Mouse (Mus musculus): ENCODE results near the gene Rhpn2. TPM values are rescaled to one million over a fixed set of nuclear protein-coding genes. Genes with fewer than 3 reads are reported as not detected.
"Not testable (repeated sequence)": the region's sequence is repeated elsewhere in the genome, so short reads cannot be mapped to it uniquely, and the experiment has no call there.

Rhpn2 gene
- polyA plus RNA-seq, 1 experiment from 2014 or later, result 24.1 TPM

GRCm38 (mm10) chr7:35317729-35318609 lies 16.0 kb upstream of the Rhpn2 start, which contains the start of gene Gpatch1:
Gene Gpatch1 (minus strand): TSS chr7:35318440.
- Histone ChIP-seq H3K27me3 (ENCODE audit: control insufficient read depth, insufficient read depth, low read length) (no peaks in the 10 kb centered on the region), H3K36me3 (ENCODE audit: control insufficient read depth, insufficient read depth, low read length) (no peaks in the 10 kb centered on the region), H3K4me2 (replicated peaks; ENCODE audit: low read depth, low read length) (peak within 1 kb of the TSS; percentile 73), H3K4me1 (ENCODE audit: control insufficient read depth, insufficient read depth, low read length) (0 out of 2 replicates have a peak, but pooled peaks cover 10% of the 10 kb centered on the region), H3K27ac (ENCODE audit: low read length) (no peak within 1 kb of the TSS), H3K9me3 (ENCODE audit: control insufficient read depth, low read depth, low read length) (no peaks in the 10 kb centered on the region), H3K9ac (replicated peaks; ENCODE audit: low read depth, low read length) (peak within 1 kb of the TSS; percentile 80), H3K4me3 (ENCODE audit: low read depth, low read length) (peak within 1 kb of the TSS; percentile 89)
- 2% methylated on average over 39 of the region's 39 CpGs for WGBS
- peak; percentile 53; the same call in 1 of the 2 replicates for ATAC-seq (ENCODE audit: insufficient number of reproducible peaks, insufficient read depth, low FRiP score, low read depth)

GRCm38 (mm10) chr7:35319221-35319620 lies 14.7 kb upstream of the Rhpn2 start:
- not testable (repeated sequence) for ATAC-seq (ENCODE audit: insufficient number of reproducible peaks, insufficient read depth, low FRiP score, low read depth); H3K4me2 ChIP-seq (replicated peaks; ENCODE audit: low read depth, low read length); H3K27me3 ChIP-seq (ENCODE audit: control insufficient read depth, insufficient read depth, low read length); H3K27ac ChIP-seq (ENCODE audit: low read length); H3K9me3 ChIP-seq (ENCODE audit: control insufficient read depth, low read depth, low read length); H3K36me3 ChIP-seq (ENCODE audit: control insufficient read depth, insufficient read depth, low read length); H3K9ac ChIP-seq (replicated peaks; ENCODE audit: low read depth, low read length); H3K4me3 ChIP-seq (ENCODE audit: low read depth, low read length); H3K4me1 ChIP-seq (ENCODE audit: control insufficient read depth, insufficient read depth, low read length)
- 69% methylated on average over 3 of the region's 3 CpGs for WGBS

GRCm38 (mm10) chr7:35319755-35320154 lies 14.2 kb upstream of the Rhpn2 start:
- Histone ChIP-seq H3K27ac (ENCODE audit: low read length) (no peak overlapping the region), H3K36me3 (ENCODE audit: control insufficient read depth, insufficient read depth, low read length) (no peaks in the 10 kb centered on the region), H3K9me3 (ENCODE audit: control insufficient read depth, low read depth, low read length) (no peaks in the 10 kb centered on the region), H3K4me3 (ENCODE audit: low read depth, low read length) (no peak overlapping the region), H3K4me1 (ENCODE audit: control insufficient read depth, insufficient read depth, low read length) (0 out of 2 replicates have a peak, but pooled peaks cover 10% of the 10 kb centered on the region), H3K27me3 (ENCODE audit: control insufficient read depth, insufficient read depth, low read length) (no peaks in the 10 kb centered on the region), H3K9ac (replicated peaks; ENCODE audit: low read depth, low read length) (no peak overlapping the region), H3K4me2 (replicated peaks; ENCODE audit: low read depth, low read length) (no peak overlapping the region)
- ATAC-seq (ENCODE audit: insufficient number of reproducible peaks, insufficient read depth, low FRiP score, low read depth), result no peak
- 84% methylated on average over 4 of the region's 4 CpGs for WGBS

DNA sequence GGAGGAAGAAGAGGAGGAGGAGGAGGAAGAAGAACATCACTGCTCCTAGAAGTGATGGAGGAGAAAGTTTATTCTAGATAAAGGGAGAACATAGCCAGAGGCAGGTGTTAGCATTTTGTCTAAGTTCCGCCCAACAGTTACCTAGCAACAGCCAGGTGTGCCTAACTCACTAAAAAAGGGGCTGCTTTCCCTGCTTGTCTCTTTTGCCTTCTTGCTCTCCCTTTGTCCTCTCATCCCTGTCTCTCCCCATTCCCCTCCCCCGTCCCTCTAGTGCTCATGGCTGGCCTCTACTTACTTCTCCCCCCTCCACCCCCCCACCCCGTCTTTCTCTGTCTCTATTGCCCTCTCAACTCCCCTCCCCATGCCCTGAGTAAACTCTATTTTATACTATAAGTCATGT lies 11.8 kb upstream of the Rhpn2 start:
- Histone ChIP-seq H3K9ac (replicated peaks; ENCODE audit: low read depth, low read length) (no peak overlapping the region), H3K27me3 (ENCODE audit: control insufficient read depth, insufficient read depth, low read length) (no peaks in the 10 kb centered on the region), H3K4me2 (replicated peaks; ENCODE audit: low read depth, low read length) (no peak overlapping the region), H3K4me3 (ENCODE audit: low read depth, low read length) (no peak overlapping the region), H3K4me1 (ENCODE audit: control insufficient read depth, insufficient read depth, low read length) (0 out of 2 replicates have a peak, but pooled peaks cover 9% of the 10 kb centered on the region), H3K9me3 (ENCODE audit: control insufficient read depth, low read depth, low read length) (no peaks in the 10 kb centered on the region), H3K36me3 (ENCODE audit: control insufficient read depth, insufficient read depth, low read length) (no peaks in the 10 kb centered on the region), H3K27ac (ENCODE audit: low read length) (no peak overlapping the region)
- no peak for ATAC-seq (ENCODE audit: insufficient number of reproducible peaks, insufficient read depth, low FRiP score, low read depth)
- WGBS, result 27% methylated on average over 3 of the region's 3 CpGs

DNA sequence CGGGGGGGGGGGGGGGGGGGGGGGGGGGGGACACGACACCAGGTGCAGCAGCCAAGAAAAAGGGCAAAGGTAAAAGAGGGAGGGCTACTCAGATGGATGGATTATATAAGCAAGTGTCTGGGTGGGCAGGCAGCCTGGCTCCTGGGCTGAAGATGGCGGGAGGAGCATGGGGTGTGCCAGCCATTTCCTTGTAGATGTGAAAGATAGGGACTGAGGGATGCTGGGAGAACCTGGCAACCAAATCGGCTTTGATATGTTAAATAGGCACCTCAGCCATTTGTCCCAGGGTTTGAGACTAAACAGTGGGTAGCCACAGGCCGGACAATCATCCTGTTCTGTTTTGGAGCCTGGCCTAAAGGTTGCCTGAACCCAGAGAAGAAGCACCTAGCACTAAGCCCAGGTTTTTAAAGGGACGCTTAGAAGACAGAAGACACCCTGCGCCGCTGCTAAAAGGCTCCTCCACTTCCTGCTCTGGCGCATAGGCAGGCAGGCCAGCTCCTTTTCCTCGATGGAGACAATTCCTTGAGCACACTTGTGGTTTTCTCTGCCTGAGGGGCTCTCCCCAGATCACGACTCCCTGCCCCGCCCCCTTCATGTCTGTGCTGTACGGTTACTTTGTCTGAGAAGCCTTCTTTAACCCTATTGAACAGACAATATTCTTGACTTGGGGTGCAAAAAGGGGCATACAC lies 11.1 kb upstream of the Rhpn2 start:
- H3K27me3 ChIP-seq (ENCODE audit: control insufficient read depth, insufficient read depth, low read length), result no peaks in the 10 kb centered on the region
- 9% methylated on average over 11 of the region's 13 CpGs for WGBS
- no peaks in the 10 kb centered on the region for H3K9me3 ChIP-seq (ENCODE audit: control insufficient read depth, low read depth, low read length)
- no peak; the same call in 1 of the 2 replicates for ATAC-seq (ENCODE audit: insufficient number of reproducible peaks, insufficient read depth, low FRiP score, low read depth)
- H3K4me1 ChIP-seq (ENCODE audit: control insufficient read depth, insufficient read depth, low read length), result 0 out of 2 replicates have a peak, but pooled peaks cover 3% of the 10 kb centered on the region
- no peak overlapping the region for H3K4me3 ChIP-seq (ENCODE audit: low read depth, low read length)
- no peaks in the 10 kb centered on the region for H3K36me3 ChIP-seq (ENCODE audit: control insufficient read depth, insufficient read depth, low read length)
- H3K4me2 ChIP-seq (replicated peaks; ENCODE audit: low read depth, low read length), result peak overlapping the region; percentile 22
- 0 out of 2 replicates have a peak overlapping the region, but pooled peaks have one; percentile 11 for H3K9ac ChIP-seq (replicated peaks; ENCODE audit: low read depth, low read length)
- no peak overlapping the region for H3K27ac ChIP-seq (ENCODE audit: low read length)

DNA sequence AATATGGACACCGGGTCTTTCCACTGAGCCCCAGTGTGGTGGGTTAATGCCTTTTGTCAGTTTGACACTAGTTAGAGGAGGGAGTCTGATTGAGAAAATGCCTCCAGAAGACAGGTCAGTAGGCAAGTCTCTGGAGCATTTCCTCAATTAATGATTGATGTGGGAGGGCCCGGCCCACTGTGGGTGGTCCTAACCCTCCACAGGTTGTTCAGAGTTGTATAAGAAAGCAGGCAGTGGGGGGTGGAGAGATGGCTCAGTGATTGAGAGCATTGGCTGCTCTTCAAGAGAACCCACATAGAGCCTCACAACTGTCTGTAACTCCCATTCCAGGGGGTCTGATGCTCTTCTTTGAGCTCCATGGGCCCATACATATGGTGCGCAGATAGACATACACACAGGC lies 2.4 kb upstream of the Rhpn2 start:
- no peak for ATAC-seq (ENCODE audit: insufficient number of reproducible peaks, insufficient read depth, low FRiP score, low read depth)
- Histone ChIP-seq H3K27ac (ENCODE audit: low read length) (no peak overlapping the region), H3K9ac (replicated peaks; ENCODE audit: low read depth, low read length) (no peak overlapping the region), H3K9me3 (ENCODE audit: control insufficient read depth, low read depth, low read length) (no peaks in the 10 kb centered on the region), H3K4me3 (ENCODE audit: low read depth, low read length) (no peak overlapping the region), H3K4me2 (replicated peaks; ENCODE audit: low read depth, low read length) (no peak overlapping the region), H3K27me3 (ENCODE audit: control insufficient read depth, insufficient read depth, low read length) (no peaks in the 10 kb centered on the region), H3K36me3 (ENCODE audit: control insufficient read depth, insufficient read depth, low read length) (no peaks in the 10 kb centered on the region), H3K4me1 (ENCODE audit: control insufficient read depth, insufficient read depth, low read length) (peaks cover 10% of the 10 kb centered on the region; the same call in 1 of the 2 replicates)
- WGBS, result 51% methylated on average over 3 of the region's 3 CpGs

- peak; percentile 10; the same call in 1 of the 2 replicates for ATAC-seq (ENCODE audit: insufficient number of reproducible peaks, insufficient read depth, low FRiP score, low read depth)
- H3K27me3 ChIP-seq (ENCODE audit: control insufficient read depth, insufficient read depth, low read length), result no peaks in the 10 kb centered on the region
- no peaks in the 10 kb centered on the region for H3K36me3 ChIP-seq (ENCODE audit: control insufficient read depth, insufficient read depth, low read length)
- peak overlapping the region; percentile 69 for H3K4me3 ChIP-seq (ENCODE audit: low read depth, low read length)
- peak overlapping the region; percentile 73; the same call in 1 of the 2 replicates for H3K27ac ChIP-seq (ENCODE audit: low read length)
- 1% methylated on average over 19 of the region's 19 CpGs for WGBS
- peak overlapping the region; percentile 97 for H3K4me2 ChIP-seq (replicated peaks; ENCODE audit: low read depth, low read length)
- 0 out of 2 replicates have a peak overlapping the region, but pooled peaks have one; percentile 4 for H3K9ac ChIP-seq (replicated peaks; ENCODE audit: low read depth, low read length)
- no peaks in the 10 kb centered on the region for H3K9me3 ChIP-seq (ENCODE audit: control insufficient read depth, low read depth, low read length)
- peaks cover 10% of the 10 kb centered on the region; the same call in 1 of the 2 replicates for H3K4me1 ChIP-seq (ENCODE audit: control insufficient read depth, insufficient read depth, low read length)
Measured at GRCm38 (mm10) chr7:35333231-35333651, 729 bp upstream of the Rhpn2 start.
